Mouse (Mus musculus): ENCODE data around the gene Rexo1. TPM values are rescaled to one million over a fixed set of nuclear protein-coding genes. Genes with fewer than 3 reads are reported as not detected.

Rexo1 gene
- total RNA-seq, 4 experiments from 2014 or later, result 54.2 to 60.1 (median 57.0) TPM

DNA sequence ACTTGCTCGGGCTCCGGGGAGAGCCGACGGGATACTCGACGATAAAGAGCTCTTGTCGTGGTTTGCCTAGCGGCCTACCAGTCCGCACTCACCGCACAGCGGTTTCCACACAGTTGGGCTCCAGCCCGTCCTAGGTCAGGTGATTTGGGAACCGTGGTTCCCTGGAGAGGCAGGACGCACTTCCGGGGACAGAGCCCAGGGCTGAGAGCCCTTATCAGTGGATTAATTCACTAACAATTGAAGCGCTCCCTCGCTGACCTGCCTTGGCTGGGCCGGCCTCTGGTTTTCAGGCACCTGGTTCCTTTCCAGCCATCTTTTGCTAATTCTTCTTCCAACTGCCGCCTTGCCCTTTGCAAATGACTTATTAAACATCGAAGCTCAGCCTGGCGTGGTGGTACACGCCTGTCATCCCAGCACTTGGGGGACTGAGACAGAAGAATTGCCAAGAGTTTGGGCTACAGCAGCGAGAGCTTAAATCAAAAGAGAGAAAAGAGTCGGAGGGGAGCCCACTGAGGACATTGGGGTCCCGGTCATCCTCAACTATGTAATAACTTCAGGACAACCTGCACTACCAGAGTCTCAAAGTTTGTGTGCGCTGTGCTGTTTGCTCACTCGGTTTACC is 57.6 kb downstream of the Rexo1 start:
- DNase-seq, result no peak

DNA sequence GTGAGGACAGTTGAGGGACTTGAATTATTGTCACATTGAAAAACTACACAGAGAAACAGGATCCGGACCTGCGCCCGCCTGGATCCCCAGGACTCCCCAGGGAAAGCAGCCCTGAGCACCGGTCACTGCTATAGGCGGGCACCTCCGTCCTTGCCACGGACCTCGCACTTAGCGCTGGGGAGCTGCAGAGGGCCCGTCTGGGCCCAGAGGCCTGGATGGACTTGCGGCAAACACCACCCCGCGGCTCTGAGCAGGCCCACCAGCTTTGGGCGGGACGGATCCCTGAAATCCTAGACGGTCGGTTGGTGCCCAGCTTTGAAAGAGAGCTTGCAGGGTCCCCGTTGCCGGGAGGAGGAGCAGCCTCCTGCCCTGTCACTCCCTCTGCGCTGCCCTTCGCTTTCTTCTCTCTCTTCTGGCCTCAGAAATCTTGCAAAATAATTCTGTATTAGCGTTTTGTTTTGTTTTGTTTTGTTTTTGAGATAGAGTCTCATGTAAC is 58.5 kb downstream of the Rexo1 start:
- no peak for DNase-seq

DNA sequence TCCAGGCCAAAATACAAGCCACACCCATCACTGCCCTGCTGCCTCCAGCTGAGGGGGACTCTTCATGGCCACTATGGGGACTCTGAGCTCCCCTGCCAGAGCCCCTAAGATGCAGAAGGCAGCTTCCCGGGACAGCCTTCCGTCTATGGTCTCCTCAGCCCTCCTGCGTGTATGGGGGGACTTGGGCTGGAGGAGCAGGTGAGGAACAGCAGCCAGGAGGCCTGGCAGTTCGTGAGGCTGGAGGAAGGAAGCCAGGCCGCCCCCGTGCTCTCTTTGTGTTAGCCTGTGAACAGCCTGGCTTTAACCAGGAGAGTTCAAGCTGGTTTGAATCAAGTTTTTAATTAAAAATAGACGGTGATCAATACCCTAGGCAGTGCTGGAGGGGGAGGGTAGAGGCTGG is 59.1 kb downstream of the Rexo1 start:
- no peak for DNase-seq

DNA sequence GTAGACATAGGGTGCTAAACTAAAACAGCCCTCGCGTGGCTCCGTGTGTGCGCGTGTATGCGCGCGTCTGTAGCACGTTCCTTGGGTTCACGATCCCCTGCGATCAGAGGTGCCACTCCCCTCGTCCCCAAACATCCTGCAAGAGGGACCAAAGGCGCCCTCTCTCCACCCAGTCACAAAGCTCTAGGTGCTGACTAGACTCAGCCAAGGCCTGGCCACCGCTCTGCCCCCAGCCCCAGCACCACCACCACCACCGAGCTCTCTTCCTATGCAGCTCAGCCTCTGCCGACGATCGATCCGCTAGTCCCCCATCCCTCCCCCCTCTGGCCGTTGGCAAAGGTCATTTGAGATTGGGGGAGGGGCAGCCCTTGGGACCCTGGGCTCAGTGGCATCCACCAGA is 64.9 kb downstream of the Rexo1 start:
- DNase-seq, result no peak

DNA sequence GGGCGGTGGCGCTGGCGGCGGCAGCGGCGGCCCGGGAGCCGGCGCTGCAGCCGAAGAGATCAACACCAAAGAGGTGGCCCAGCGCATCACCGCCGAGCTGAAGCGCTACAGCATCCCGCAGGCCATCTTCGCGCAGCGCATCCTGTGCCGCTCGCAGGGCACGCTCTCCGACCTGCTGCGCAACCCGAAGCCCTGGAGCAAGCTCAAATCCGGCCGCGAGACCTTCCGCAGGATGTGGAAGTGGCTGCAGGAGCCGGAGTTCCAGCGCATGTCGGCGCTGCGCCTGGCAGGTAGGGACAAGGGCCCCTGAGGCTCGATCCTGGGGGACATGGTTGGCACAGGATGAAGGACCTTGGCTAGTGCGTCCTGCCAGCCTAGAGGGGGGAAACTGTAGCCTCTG is 65.5 kb downstream of the Rexo1 start:
- DNase-seq, result no peak

DNA sequence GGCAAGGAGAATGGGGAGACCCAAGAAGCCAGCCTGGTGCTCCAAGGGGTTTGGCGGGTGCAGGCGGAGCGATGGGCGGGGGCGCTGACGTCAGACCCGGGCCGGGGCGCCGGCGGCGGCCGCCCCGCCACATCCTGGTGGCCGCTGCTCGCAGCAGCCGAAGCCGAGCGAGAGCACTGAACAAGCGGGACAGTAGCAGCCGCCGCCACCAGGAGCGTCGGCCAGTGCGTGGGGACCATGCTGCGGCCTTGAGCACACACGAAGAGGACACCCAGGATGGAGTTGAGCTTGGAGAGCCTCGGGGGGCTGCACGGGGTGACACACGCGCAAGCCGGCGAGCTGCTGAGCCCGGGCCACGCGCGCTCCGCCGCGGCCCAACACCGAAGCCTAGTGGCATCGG is 66.6 kb downstream of the Rexo1 start, which contains the start of gene Onecut3:
Gene Onecut3 (plus strand): TSS at position 104 of the 400 bp plus-strand sequence.
- no peak for DNase-seq

Small RNAs within 50 kb of the gene (microRNA-seq; reads per million reads assigned to microRNA genes)
- gene Mir6912, result 0.70 to 1.5 reads per million in 2 experiments

Other genes with a start within 250 kb of the Rexo1 start
- 10 to 100 TPM; 34.7 to 40.0 (median 35.4) TPM for gene 2310011J03Rik, start 241.0 kb downstream of the Rexo1 start, total RNA-seq (2022)
- gene Pcsk4, start 232.1 kb downstream of the Rexo1 start, total RNA-seq (2022), result 1 to 10 TPM; 3.5 to 8.2 (median 5.8) TPM
- 1 to 10 TPM; 5.1 to 6.6 (median 5.9) TPM for gene Reep6, start 231.6 kb downstream of the Rexo1 start, total RNA-seq (2022)
- gene Adamtsl5, start 213.1 kb downstream of the Rexo1 start, total RNA-seq (2022), result 10 to 100 TPM in 2 of 4 experiments, 1 to 10 TPM in 2; 9.2 to 11.1 (median 10.3) TPM
- 1 to 10 TPM in 1 of 4 experiments, under 1 TPM in 3; 0.21 to 1.3 (median 0.41) TPM for gene Plk5, start 205.1 kb downstream of the Rexo1 start, total RNA-seq (2022)
- gene Mex3d, start 173.9 kb downstream of the Rexo1 start, total RNA-seq (2022), result 10 to 100 TPM; 17.4 to 21.6 (median 20.8) TPM
- 100 to 1,000 TPM; 147 to 161 (median 156) TPM for gene Mbd3, start 162.0 kb downstream of the Rexo1 start, total RNA-seq (2022)
- gene Uqcr11, start 154.7 kb downstream of the Rexo1 start, total RNA-seq (2022), result 100 to 1,000 TPM; 515 to 715 (median 604) TPM
- 10 to 100 TPM; 56.7 to 75.7 (median 66.8) TPM for gene Tcf3, start 127.9 kb downstream of the Rexo1 start, total RNA-seq (2022)
- not detected for gene Onecut3, start 66.7 kb downstream of the Rexo1 start, total RNA-seq (2022)
- 1 to 10 TPM; 1.2 to 3.0 (median 1.9) TPM for gene Atp8b3, start 22.4 kb downstream of the Rexo1 start, total RNA-seq (2022)
- gene Klf16, start 15.8 kb upstream of the Rexo1 start, total RNA-seq (2022), result 10 to 100 TPM; 12.7 to 15.4 (median 14.6) TPM
- gene Abhd17a, start 28.8 kb upstream of the Rexo1 start, total RNA-seq (2022), result 100 to 1,000 TPM in 1 of 4 experiments, 10 to 100 TPM in 3; 97.0 to 101 (median 97.8) TPM
- gene Scamp4, start 41.3 kb upstream of the Rexo1 start, total RNA-seq (2022), result 10 to 100 TPM; 58.7 to 79.9 (median 70.3) TPM
- 1 to 10 TPM; 1.8 to 4.7 (median 2.9) TPM for gene Adat3, start 41.3 kb upstream of the Rexo1 start, total RNA-seq (2022)
- 1 to 10 TPM; 1.0 to 4.8 (median 3.5) TPM for gene Gm49322, start 44.5 kb upstream of the Rexo1 start, total RNA-seq (2022)
- 100 to 1,000 TPM; 157 to 173 (median 165) TPM for gene Csnk1g2, start 61.3 kb upstream of the Rexo1 start, total RNA-seq (2022)
- gene Btbd2, start 95.5 kb upstream of the Rexo1 start, total RNA-seq (2022), result 10 to 100 TPM; 63.4 to 94.6 (median 79.1) TPM
- 100 to 1,000 TPM; 106 to 157 (median 123) TPM for gene Mknk2, start 116.6 kb upstream of the Rexo1 start, total RNA-seq (2022)
- 10 to 100 TPM; 16.2 to 33.5 (median 25.7) TPM for gene Mob3a, start 140.4 kb upstream of the Rexo1 start, total RNA-seq (2022)
- 10 to 100 TPM; 19.3 to 46.2 (median 33.3) TPM for gene Izumo4, start 140.6 kb upstream of the Rexo1 start, total RNA-seq (2022)
- 100 to 1,000 TPM in 2 of 4 experiments, 10 to 100 TPM in 2; 91.8 to 136 (median 113) TPM for gene Ap3d1, start 180.7 kb upstream of the Rexo1 start, total RNA-seq (2022)
- gene Dot1l, start 193.6 kb upstream of the Rexo1 start, total RNA-seq (2022), result 10 to 100 TPM; 35.0 to 78.6 (median 57.4) TPM
- 10 to 100 TPM; 52.0 to 78.6 (median 55.5) TPM for gene Sf3a2, start 236.6 kb upstream of the Rexo1 start, total RNA-seq (2022)
- 100 to 1,000 TPM in 3 of 4 experiments, 10 to 100 TPM in 1; 92.4 to 130 (median 107) TPM for gene Plekhj1, start 237.1 kb upstream of the Rexo1 start, total RNA-seq (2022)
- gene Amh, start 243.7 kb upstream of the Rexo1 start, total RNA-seq (2022), result 1 to 10 TPM in 1 of 4 experiments, under 1 TPM in 3; 0.20 to 1.3 (median 0.68) TPM